Mouse (Mus musculus): ENCODE data around the gene Zfp689. TPM values are rescaled to one million over a fixed set of nuclear protein-coding genes. Genes with fewer than 3 reads are reported as not detected.
A peak's percentile ranks its signal among the peaks of the same experiment; 100 is the strongest.
"Not testable (repeated sequence)": the region's sequence is repeated elsewhere in the genome, so short reads cannot be mapped to it uniquely, and the experiment has no call there.

Zfp689 gene
- total RNA-seq, 1 experiment from 2014 or later: 2.1 TPM

- ATAC-seq (ENCODE audit: extremely low read depth, insufficient number of reproducible peaks, low FRiP score, poor library complexity, severe bottlenecking): no peak
Observed at GRCm38 (mm10) chr7:127471646-127472010, 22.7 kb upstream of the Zfp689 start.

GRCm38 (mm10) chr7:127470743-127471645 is 22.0 kb upstream of the Zfp689 start:
- ATAC-seq (ENCODE audit: extremely low read depth, insufficient number of reproducible peaks, low FRiP score, poor library complexity, severe bottlenecking): peak; percentile 92

- ATAC-seq (ENCODE audit: extremely low read depth, insufficient number of reproducible peaks, low FRiP score, poor library complexity, severe bottlenecking): no peak
Observed at GRCm38 (mm10) chr7:127470011-127470715, 21.2 kb upstream of the Zfp689 start.

DNA sequence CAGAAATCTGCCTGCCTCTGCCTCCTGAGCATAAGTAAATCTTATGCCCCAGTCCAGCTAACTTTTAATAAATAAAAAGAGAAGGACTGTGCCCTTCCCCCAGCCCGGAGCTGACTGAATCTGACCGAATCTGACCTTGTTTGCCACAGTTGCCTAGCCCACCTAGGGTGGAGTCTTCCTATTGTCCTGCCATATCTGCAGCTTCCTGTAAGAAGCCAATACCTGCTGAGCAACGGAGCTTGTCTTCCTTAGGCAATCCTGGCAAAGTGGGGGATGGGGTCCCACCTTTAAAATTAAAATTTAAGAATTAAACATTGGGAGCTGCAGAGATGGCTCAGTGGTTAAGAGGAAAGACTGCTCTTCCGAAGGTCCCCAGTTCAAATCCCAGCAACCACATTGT is 17.6 kb upstream of the Zfp689 start:
- ATAC-seq (ENCODE audit: extremely low read depth, insufficient number of reproducible peaks, low FRiP score, poor library complexity, severe bottlenecking): no peak

DNA sequence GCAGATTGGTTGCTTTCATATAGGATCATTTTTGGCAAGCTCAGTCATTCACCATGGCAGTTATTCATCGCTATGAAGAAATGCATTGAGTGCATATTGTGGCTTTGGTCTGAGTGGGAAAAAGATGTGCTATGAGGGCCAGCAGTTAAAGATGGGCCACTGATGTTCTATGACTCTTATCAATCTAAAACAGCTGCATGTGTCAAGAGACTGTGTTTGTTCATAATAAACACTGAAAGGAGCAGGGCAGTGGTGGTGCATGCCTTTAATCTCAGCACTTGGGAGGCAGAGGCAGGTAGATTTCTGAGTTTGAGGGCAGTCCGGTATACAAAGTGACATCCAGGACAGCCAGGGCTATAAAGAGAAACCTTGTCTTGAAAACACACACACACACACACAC is 16.7 kb upstream of the Zfp689 start:
- not testable (repeated sequence) for ATAC-seq (ENCODE audit: extremely low read depth, insufficient number of reproducible peaks, low FRiP score, poor library complexity, severe bottlenecking)

- no peak for ATAC-seq (ENCODE audit: extremely low read depth, insufficient number of reproducible peaks, low FRiP score, poor library complexity, severe bottlenecking)
Observed at GRCm38 (mm10) chr7:127465191-127465590, 16.2 kb upstream of the Zfp689 start.

DNA sequence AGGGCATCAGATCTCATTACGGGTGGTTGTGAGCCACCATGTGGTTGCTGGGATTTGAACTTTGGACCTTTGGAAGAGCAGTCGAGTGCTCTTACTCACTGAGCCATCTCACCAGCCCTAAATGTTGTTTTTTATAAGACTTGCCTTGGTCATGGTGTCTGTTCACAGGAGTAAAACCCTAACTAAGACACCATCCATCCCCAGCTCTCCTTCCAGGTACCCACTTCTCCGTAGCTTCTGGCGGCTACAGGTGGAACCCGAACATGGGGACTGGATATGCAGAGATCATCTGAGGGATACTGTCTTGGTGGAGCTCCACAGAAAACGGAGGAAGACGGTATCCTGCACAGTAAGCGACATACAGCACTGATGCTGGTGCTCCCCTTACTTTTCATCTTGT is 10.4 kb upstream of the Zfp689 start, which contains the start of gene Prr14:
Gene Prr14, plus strand, starts transcription at position 301 of the 400 bp plus-strand sequence.
- ATAC-seq (ENCODE audit: extremely low read depth, insufficient number of reproducible peaks, low FRiP score, poor library complexity, severe bottlenecking): not testable (repeated sequence)

GRCm38 (mm10) chr7:127458371-127459122 is 9.6 kb upstream of the Zfp689 start:
- not testable (repeated sequence) for ATAC-seq (ENCODE audit: extremely low read depth, insufficient number of reproducible peaks, low FRiP score, poor library complexity, severe bottlenecking)

DNA sequence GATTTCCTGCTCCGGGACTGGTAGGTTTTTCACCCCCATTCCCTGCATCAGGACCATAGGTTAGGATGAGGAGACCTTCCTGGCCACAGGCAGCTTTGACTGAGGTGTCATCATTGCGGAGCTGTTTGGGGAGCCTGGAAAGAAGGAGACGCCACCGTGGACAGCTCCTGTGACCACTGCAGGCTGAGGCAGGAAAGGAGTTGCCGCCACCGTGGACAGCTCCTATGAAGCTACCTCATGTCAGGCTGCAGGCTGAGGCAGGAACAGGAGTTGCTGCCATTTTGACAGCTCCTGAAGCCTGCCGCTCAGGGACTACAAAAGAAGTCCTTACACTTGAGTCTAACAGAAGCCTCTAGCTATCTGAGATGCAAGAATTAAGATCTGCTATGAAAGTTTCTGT is 5.9 kb upstream of the Zfp689 start:
- no peak for ATAC-seq (ENCODE audit: extremely low read depth, insufficient number of reproducible peaks, low FRiP score, poor library complexity, severe bottlenecking)

GRCm38 (mm10) chr7:127453056-127453455 is 4.1 kb upstream of the Zfp689 start:
- no peak for ATAC-seq (ENCODE audit: extremely low read depth, insufficient number of reproducible peaks, low FRiP score, poor library complexity, severe bottlenecking)

- no peak for ATAC-seq (ENCODE audit: extremely low read depth, insufficient number of reproducible peaks, low FRiP score, poor library complexity, severe bottlenecking)
Observed at GRCm38 (mm10) chr7:127449966-127450365, 1.0 kb upstream of the Zfp689 start.

- no peak for ATAC-seq (ENCODE audit: extremely low read depth, insufficient number of reproducible peaks, low FRiP score, poor library complexity, severe bottlenecking)
Observed at GRCm38 (mm10) chr7:127443976-127444375, 5.0 kb downstream of the Zfp689 start.

- ATAC-seq (ENCODE audit: extremely low read depth, insufficient number of reproducible peaks, low FRiP score, poor library complexity, severe bottlenecking): no peak
Observed at GRCm38 (mm10) chr7:127437724-127438123, 11.2 kb downstream of the Zfp689 start.

- ATAC-seq (ENCODE audit: extremely low read depth, insufficient number of reproducible peaks, low FRiP score, poor library complexity, severe bottlenecking): no peak
Observed at GRCm38 (mm10) chr7:127435206-127435605, 13.8 kb downstream of the Zfp689 start.

DNA sequence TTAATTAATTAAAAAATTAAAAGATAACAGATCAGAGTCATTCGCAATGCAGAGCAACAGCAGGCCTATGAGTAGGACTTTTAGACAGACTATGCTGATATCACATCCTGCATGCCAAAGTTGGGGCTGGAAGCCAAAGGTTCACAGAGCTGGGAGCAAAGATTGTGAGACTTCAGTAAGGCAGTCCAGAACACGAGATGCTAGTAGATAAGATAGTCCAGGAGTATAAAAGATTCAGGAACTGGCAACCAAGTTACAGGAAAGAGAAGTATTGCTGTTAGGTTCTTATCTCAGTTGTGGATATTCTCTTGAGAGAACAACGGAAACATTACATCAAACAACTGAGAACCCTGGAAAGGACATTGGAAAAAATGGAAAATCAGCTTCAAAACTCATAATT is 22.6 kb downstream of the Zfp689 start:
- ATAC-seq (ENCODE audit: extremely low read depth, insufficient number of reproducible peaks, low FRiP score, poor library complexity, severe bottlenecking): no peak

DNA sequence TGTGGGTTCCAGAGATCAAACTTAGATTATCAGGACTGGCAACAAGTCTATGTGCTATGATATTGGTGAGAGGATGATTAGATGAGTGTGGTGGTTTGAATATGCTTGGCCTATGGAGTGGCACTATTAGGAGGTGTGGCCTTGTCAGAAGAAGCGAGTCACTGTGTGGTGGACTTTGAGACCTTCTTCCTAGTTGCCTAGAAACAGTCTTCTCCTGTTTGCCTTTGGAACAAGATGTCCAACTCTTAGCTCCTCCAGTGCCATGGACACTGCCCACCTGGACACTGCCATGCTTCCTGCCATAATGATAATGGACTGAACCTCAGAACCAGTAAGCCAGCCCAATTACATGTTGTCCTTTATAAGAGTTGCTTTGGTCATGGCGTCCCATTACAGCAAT is 23.0 kb downstream of the Zfp689 start:
- ATAC-seq (ENCODE audit: extremely low read depth, insufficient number of reproducible peaks, low FRiP score, poor library complexity, severe bottlenecking): no peak

DNA sequence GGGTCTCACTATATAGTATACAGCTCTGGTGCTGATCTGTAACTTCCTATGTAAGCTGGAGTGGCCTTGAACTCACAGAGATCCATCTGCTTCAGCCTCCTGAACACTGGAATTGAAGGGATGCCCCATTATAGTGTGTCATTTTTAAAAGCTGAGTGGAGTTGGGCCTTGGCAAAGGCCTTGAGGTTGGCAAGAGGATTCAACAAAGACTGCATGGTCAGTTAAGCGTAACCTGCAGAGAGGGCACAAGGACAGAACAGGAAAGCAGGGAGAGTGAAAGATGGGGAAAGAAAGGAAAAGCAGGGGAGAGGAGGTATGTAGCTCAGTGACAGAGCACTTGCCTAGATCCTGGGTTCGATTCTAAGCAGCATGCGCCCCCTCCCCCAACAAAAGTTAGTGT is 23.7 kb downstream of the Zfp689 start:
- ATAC-seq (ENCODE audit: extremely low read depth, insufficient number of reproducible peaks, low FRiP score, poor library complexity, severe bottlenecking): no peak

GRCm38 (mm10) chr7:127422247-127422646 is 26.7 kb downstream of the Zfp689 start:
- ATAC-seq (ENCODE audit: extremely low read depth, insufficient number of reproducible peaks, low FRiP score, poor library complexity, severe bottlenecking): no peak; the same call in 1 of the 2 replicates

GRCm38 (mm10) chr7:127421388-127422191 is 27.4 kb downstream of the Zfp689 start, which contains the start of gene Zfp688:
Gene Zfp688 (minus strand): TSS chr7:127422068.
- peak; percentile 95 for ATAC-seq (ENCODE audit: extremely low read depth, insufficient number of reproducible peaks, low FRiP score, poor library complexity, severe bottlenecking)

All from neutrophil, adult 5-6 weeks (primary cell).